Mouse (Mus musculus): ENCODE data around the gene Sgta. TPM values are rescaled to one million over a fixed set of nuclear protein-coding genes. Genes with fewer than 3 reads are reported as not detected.
A peak's percentile ranks its signal among the peaks of the same experiment; 100 is the strongest.

The Sgta gene
- polyA plus RNA-seq, 2 experiments, result 176 to 205 TPM

DNA sequence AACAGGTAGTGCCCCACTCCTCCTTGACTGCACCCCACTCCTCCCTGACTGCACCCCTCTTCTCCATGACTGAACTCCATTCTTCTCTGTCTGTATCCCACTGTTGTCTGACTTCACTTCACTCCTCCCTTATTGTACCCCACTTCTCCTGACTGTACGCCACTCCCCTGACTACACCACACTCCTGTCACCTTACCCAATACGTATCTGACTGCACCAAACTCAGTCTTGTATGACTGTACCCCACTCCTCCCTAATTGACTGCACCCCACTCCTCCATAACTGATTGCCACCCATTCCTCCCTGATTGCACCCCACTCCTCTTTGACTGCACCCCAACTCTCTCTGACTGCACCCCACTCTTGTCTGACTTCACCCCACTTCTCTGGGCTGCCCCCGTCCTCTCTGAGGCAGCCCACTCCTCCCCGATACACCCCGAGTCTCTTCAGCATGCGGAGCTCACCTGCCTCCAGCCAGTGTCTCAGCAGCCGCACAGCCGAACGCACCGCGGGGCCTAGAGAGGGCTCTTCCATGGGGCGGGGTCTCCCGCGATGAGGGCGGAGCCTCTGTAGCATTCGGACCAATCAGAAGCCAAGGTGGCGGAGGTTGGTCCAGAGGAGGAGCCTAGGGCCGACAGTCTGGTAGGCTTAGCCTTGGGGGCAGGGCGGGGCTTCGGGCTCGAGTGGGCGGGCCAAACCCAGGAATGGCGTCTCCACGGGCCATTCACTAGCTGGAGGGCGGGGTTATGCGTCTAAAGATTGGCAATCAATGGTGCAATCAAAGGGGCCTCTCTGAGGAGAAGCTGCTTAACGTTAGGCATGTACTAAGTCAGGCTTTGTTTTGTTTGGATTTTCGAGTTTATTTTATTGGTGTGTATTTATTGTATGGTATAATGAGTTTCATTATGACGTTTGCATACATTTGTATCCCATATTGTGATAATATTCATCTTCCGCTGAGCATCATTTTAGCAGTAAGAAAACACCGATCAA lies 45.3 kb downstream of the Sgta start, which contains the start of gene Gng7:
TSS of gene Gng7 (minus strand) at position 553 of the 992 bp plus-strand sequence.
- no peaks in the 10 kb centered on the region for H3K9me3 ChIP-seq (ENCODE audit: control insufficient read depth, low read length)
- DNase-seq (ENCODE audit: low spot score) (peak; percentile 96), ATAC-seq (ENCODE audit: low FRiP score, low read depth) (peak; percentile 97)
- no peak within 1 kb of the TSS for H3K27ac ChIP-seq (replicated peaks; ENCODE audit: low read depth, low read length)
- WGBS, result 10% methylated on average over 31 of the region's 31 CpGs
- peak; percentile 48; the same call in 1 of the 2 replicates for TF ChIP-seq POLR2A (IDR thresholded peaks at IDR 0.05; ENCODE audit: borderline replicate concordance, extremely low read depth, insufficient read depth, insufficient read length)
- peaks cover 7% of the 10 kb centered on the region; the same call in 1 of the 2 replicates for H3K4me1 ChIP-seq (ENCODE audit: control insufficient read depth, insufficient read depth, low read length)
- peak within 1 kb of the TSS; percentile 45 for H3K4me3 ChIP-seq (replicated peaks; ENCODE audit: low read length)
- H3K27me3 ChIP-seq (ENCODE audit: control insufficient read depth, insufficient read depth, low read length), result no peaks in the 10 kb centered on the region
- peak within 1 kb of the TSS; percentile 56 for H3K4me2 ChIP-seq (replicated peaks; ENCODE audit: low read depth, low read length, severe bottlenecking)
- H3K36me3 ChIP-seq (ENCODE audit: control insufficient read depth, insufficient read depth, low read length), result no peaks in the 10 kb centered on the region
- peak within 1 kb of the TSS; percentile 57 for H3K9ac ChIP-seq (ENCODE audit: low read depth, low read length, severe bottlenecking)

DNA sequence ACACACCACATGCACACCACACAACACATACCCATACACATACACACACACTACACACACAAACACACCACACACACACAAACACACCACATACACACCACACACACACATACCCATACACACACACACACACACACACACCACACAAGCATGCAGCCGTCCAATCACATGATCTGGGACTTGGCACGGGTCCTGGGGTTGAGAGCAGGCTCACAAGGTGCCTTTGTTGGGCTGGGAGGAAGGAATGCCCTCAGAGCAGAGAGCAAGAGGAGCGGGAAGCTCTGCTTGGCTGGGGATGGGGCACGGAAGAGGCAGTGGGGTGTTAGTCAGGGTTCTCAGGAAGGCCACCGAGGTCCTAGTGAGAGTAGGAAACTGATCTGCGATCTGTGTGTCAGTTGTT lies 49.1 kb downstream of the Sgta start:
- Histone ChIP-seq H3K9ac (ENCODE audit: low read depth, low read length, severe bottlenecking) (no peak overlapping the region), H3K36me3 (ENCODE audit: control insufficient read depth, insufficient read depth, low read length) (no peaks in the 10 kb centered on the region), H3K4me2 (replicated peaks; ENCODE audit: low read depth, low read length, severe bottlenecking) (no peak overlapping the region), H3K27ac (replicated peaks; ENCODE audit: low read depth, low read length) (no peak overlapping the region), H3K4me1 (ENCODE audit: control insufficient read depth, insufficient read depth, low read length) (peaks cover 7% of the 10 kb centered on the region; the same call in 1 of the 2 replicates), H3K27me3 (ENCODE audit: control insufficient read depth, insufficient read depth, low read length) (no peaks in the 10 kb centered on the region), H3K9me3 (ENCODE audit: control insufficient read depth, low read length) (no peaks in the 10 kb centered on the region), H3K4me3 (replicated peaks; ENCODE audit: low read length) (no peak overlapping the region)
- ATAC-seq (ENCODE audit: low FRiP score, low read depth), result no peak
- 74% methylated on average over 6 of the region's 6 CpGs for WGBS
- no peak for TF ChIP-seq POLR2A (IDR thresholded peaks at IDR 0.05; ENCODE audit: borderline replicate concordance, extremely low read depth, insufficient read depth, insufficient read length)
- DNase-seq (ENCODE audit: low spot score), result no peak

DNA sequence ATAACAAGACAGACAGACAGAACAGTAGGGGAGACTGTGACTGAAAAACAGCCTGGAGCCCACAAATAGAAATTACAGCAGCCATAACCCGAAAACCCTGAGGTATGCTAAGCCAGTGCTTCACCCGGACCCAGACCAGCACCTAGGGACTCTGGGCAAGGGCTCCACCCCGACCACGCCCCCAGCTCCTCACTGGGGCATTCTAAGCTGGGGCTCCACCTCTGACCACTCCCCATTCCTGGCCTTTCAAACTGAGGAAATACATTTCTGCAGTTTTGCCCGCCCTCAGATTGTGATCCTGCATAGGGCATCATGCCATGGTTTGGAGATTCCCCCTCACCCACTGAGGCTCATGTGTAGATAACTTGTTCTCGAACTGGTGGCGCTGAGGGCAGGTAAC lies 52.7 kb downstream of the Sgta start:
- 36% methylated on average over 7 of the region's 7 CpGs for WGBS
- Histone ChIP-seq H3K27ac (replicated peaks; ENCODE audit: low read depth, low read length) (no peak overlapping the region), H3K27me3 (ENCODE audit: control insufficient read depth, insufficient read depth, low read length) (no peaks in the 10 kb centered on the region), H3K36me3 (ENCODE audit: control insufficient read depth, insufficient read depth, low read length) (no peaks in the 10 kb centered on the region), H3K9me3 (ENCODE audit: control insufficient read depth, low read length) (no peaks in the 10 kb centered on the region), H3K4me3 (replicated peaks; ENCODE audit: low read length) (no peak overlapping the region), H3K4me1 (ENCODE audit: control insufficient read depth, insufficient read depth, low read length) (no peaks in the 10 kb centered on the region), H3K9ac (ENCODE audit: low read depth, low read length, severe bottlenecking) (no peak overlapping the region), H3K4me2 (replicated peaks; ENCODE audit: low read depth, low read length, severe bottlenecking) (no peak overlapping the region)
- DNase-seq (ENCODE audit: low spot score) (no peak), ATAC-seq (ENCODE audit: low FRiP score, low read depth) (no peak)
- TF ChIP-seq POLR2A (IDR thresholded peaks at IDR 0.05; ENCODE audit: borderline replicate concordance, extremely low read depth, insufficient read depth, insufficient read length), result no peak

DNA sequence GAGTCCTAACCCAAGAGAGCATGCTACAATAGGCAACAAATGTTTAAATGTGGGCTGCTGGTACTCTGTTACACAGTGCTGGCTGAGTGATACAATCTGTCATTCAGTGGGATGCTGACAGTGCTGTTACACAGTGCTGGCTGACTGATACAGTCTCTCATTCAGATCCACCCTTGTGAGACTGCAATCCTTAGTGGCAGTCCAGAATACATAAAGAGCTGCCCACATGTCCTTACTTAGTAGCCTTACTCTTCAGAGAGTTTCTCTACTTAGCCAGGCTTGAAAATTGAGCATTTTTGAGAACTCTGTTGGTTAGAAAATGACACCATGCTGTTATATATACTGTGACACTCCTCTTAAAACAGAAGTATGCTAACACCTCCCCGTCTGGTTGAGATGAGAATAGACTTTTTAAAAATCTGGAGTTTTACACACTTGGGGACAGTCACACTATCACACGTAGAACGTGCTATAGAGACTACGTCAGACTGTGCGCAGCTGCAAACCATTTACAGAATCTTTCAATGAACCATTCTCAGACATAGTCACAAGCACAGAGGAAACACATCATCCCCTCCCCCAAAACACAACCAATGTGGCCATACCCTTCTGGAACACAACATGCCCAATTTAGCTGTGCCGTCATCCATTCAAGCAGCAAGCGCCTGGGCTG lies 53.8 kb downstream of the Sgta start:
- Histone ChIP-seq H3K4me3 (replicated peaks; ENCODE audit: low read length) (no peak overlapping the region), H3K4me1 (ENCODE audit: control insufficient read depth, insufficient read depth, low read length) (no peaks in the 10 kb centered on the region), H3K4me2 (replicated peaks; ENCODE audit: low read depth, low read length, severe bottlenecking) (no peak overlapping the region), H3K27ac (replicated peaks; ENCODE audit: low read depth, low read length) (no peak overlapping the region), H3K9ac (ENCODE audit: low read depth, low read length, severe bottlenecking) (no peak overlapping the region), H3K9me3 (ENCODE audit: control insufficient read depth, low read length) (no peaks in the 10 kb centered on the region), H3K27me3 (ENCODE audit: control insufficient read depth, insufficient read depth, low read length) (no peaks in the 10 kb centered on the region), H3K36me3 (ENCODE audit: control insufficient read depth, insufficient read depth, low read length) (no peaks in the 10 kb centered on the region)
- no peak for ATAC-seq (ENCODE audit: low FRiP score, low read depth)
- no peak for DNase-seq (ENCODE audit: low spot score)
- WGBS, result 83% methylated on average over 7 of the region's 7 CpGs
- TF ChIP-seq POLR2A (IDR thresholded peaks at IDR 0.05; ENCODE audit: borderline replicate concordance, extremely low read depth, insufficient read depth, insufficient read length), result no peak

DNA sequence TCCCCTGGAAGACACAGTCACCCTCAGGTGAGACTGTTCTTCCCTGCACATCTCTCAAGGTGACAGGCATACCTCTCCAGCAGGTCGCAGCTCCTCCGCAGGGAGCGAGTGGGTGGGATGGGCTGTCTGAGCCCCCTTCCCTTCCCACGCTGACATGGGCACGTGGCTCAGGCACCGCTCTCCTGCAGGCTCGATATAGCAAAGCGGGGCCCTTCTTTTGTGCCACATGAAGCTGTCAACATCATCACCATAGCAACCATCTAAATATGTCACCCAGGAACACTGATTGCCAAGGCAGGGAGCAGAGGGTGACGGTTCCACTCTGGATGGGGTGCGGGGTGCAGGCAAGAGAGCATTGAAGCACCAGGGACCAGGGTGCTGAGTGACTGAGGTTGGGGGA lies 58.8 kb downstream of the Sgta start:
- no peaks in the 10 kb centered on the region for H3K9me3 ChIP-seq (ENCODE audit: control insufficient read depth, low read length)
- no peaks in the 10 kb centered on the region for H3K36me3 ChIP-seq (ENCODE audit: control insufficient read depth, insufficient read depth, low read length)
- no peak overlapping the region for H3K4me3 ChIP-seq (replicated peaks; ENCODE audit: low read length)
- 65% methylated on average over 10 of the region's 10 CpGs for WGBS
- no peak overlapping the region for H3K9ac ChIP-seq (ENCODE audit: low read depth, low read length, severe bottlenecking)
- no peaks in the 10 kb centered on the region; the same call in 1 of the 2 replicates for H3K27me3 ChIP-seq (ENCODE audit: control insufficient read depth, insufficient read depth, low read length)
- H3K27ac ChIP-seq (replicated peaks; ENCODE audit: low read depth, low read length), result no peak overlapping the region
- H3K4me2 ChIP-seq (replicated peaks; ENCODE audit: low read depth, low read length, severe bottlenecking), result no peak overlapping the region
- DNase-seq (ENCODE audit: low spot score) (no peak), ATAC-seq (ENCODE audit: low FRiP score, low read depth) (no peak)
- H3K4me1 ChIP-seq (ENCODE audit: control insufficient read depth, insufficient read depth, low read length), result peaks cover 3% of the 10 kb centered on the region; the same call in 1 of the 2 replicates
- TF ChIP-seq POLR2A (IDR thresholded peaks at IDR 0.05; ENCODE audit: borderline replicate concordance, extremely low read depth, insufficient read depth, insufficient read length), result no peak
